Mouse (Mus musculus): ENCODE results near the gene Matk. TPM values are rescaled to one million over a fixed set of nuclear protein-coding genes. Genes with fewer than 3 reads are reported as not detected.
A peak's percentile ranks its signal among the peaks of the same experiment; 100 is the strongest.

Matk gene
- polyA plus RNA-seq, 1 experiment from 2014 or later, result 2.5 TPM

Small RNA genes within 50 kb of the gene (microRNA-seq; reads per million reads assigned to microRNA genes)
- gene Mir3057, result 19.7 reads per million, percentile 37 among the genes with 10 or more reads in this experiment

Other genes starting within 250 kb of the Matk start
- 6.6 and 7.0 TPM in 2 replicates for gene Gng7, start 238.0 kb upstream of the Matk start, polyA plus RNA-seq (2014; fragmentation: Nextera tagmentation; extraction: Ambion mirVana)
- gene Diras1, start 227.3 kb upstream of the Matk start, polyA plus RNA-seq (2014; fragmentation: Nextera tagmentation; extraction: Ambion mirVana), result 3.1 and 3.3 TPM in 2 replicates
- gene Slc39a3, start 215.5 kb upstream of the Matk start, polyA plus RNA-seq (2014; fragmentation: Nextera tagmentation; extraction: Ambion mirVana), result 9.1 and 10.1 TPM in 2 replicates
- 200 and 232 TPM in 2 replicates for gene Sgta, start 192.8 kb upstream of the Matk start, polyA plus RNA-seq (2014; fragmentation: Nextera tagmentation; extraction: Ambion mirVana)
- 44.1 and 51.4 TPM in 2 replicates for gene Thop1, start 182.9 kb upstream of the Matk start, polyA plus RNA-seq (2014; fragmentation: Nextera tagmentation; extraction: Ambion mirVana)
- gene Creb3l3, start 154.1 kb upstream of the Matk start, polyA plus RNA-seq (2014; fragmentation: Nextera tagmentation; extraction: Ambion mirVana), result 0.08 and 0.34 TPM in 2 replicates
- 189 and 210 TPM in 2 replicates for gene Map2k2, start 147.0 kb upstream of the Matk start, polyA plus RNA-seq (2014; fragmentation: Nextera tagmentation; extraction: Ambion mirVana)
- 5.3 and 5.6 TPM in 2 replicates for gene Zbtb7a, start 117.7 kb upstream of the Matk start, polyA plus RNA-seq (2014; fragmentation: Nextera tagmentation; extraction: Ambion mirVana)
- gene Pias4, start 85.0 kb upstream of the Matk start, polyA plus RNA-seq (2014; fragmentation: Nextera tagmentation; extraction: Ambion mirVana), result 42.1 and 46.5 TPM in 2 replicates
- gene Eef2, start 76.3 kb upstream of the Matk start, polyA plus RNA-seq (2014; fragmentation: Nextera tagmentation; extraction: Ambion mirVana), result 398 and 422 TPM in 2 replicates
- 49.7 and 50.6 TPM in 2 replicates for gene Dapk3, start 69.9 kb upstream of the Matk start, polyA plus RNA-seq (2014; fragmentation: Nextera tagmentation; extraction: Ambion mirVana)
- not detected in 2 replicates for gene 4930442H23Rik, start 69.1 kb upstream of the Matk start, polyA plus RNA-seq (2014; fragmentation: Nextera tagmentation; extraction: Ambion mirVana)
- not detected in 2 replicates for gene Nmrk2, start 50.9 kb upstream of the Matk start, polyA plus RNA-seq (2014; fragmentation: Nextera tagmentation; extraction: Ambion mirVana)
- gene Atcay, start 22.1 kb upstream of the Matk start, polyA plus RNA-seq (2014; fragmentation: Nextera tagmentation; extraction: Ambion mirVana), result 21.2 and 22.2 TPM in 2 replicates
- 3.0 and 3.8 TPM in 2 replicates for gene Zfr2, start 19.8 kb upstream of the Matk start, polyA plus RNA-seq (2014; fragmentation: Nextera tagmentation; extraction: Ambion mirVana)
- gene Mrpl54, start 14.0 kb downstream of the Matk start, polyA plus RNA-seq (2014; fragmentation: Nextera tagmentation; extraction: Ambion mirVana), result 198 and 205 TPM in 2 replicates
- gene Apba3, start 14.0 kb downstream of the Matk start, polyA plus RNA-seq (2014; fragmentation: Nextera tagmentation; extraction: Ambion mirVana), result 25.4 and 31.2 TPM in 2 replicates
- 3.9 and 4.0 TPM in 2 replicates for gene Tjp3, start 38.6 kb downstream of the Matk start, polyA plus RNA-seq (2014; fragmentation: Nextera tagmentation; extraction: Ambion mirVana)
- gene Pip5k1c, start 40.0 kb downstream of the Matk start, polyA plus RNA-seq (2014; fragmentation: Nextera tagmentation; extraction: Ambion mirVana), result 42.0 and 46.2 TPM in 2 replicates
- gene Cactin, start 68.2 kb downstream of the Matk start, polyA plus RNA-seq (2014; fragmentation: Nextera tagmentation; extraction: Ambion mirVana), result 31.9 and 36.8 TPM in 2 replicates
- 2.4 and 2.6 TPM in 2 replicates for gene Tbxa2r, start 75.8 kb downstream of the Matk start, polyA plus RNA-seq (2014; fragmentation: Nextera tagmentation; extraction: Ambion mirVana)
- gene Gipc3, start 90.3 kb downstream of the Matk start, polyA plus RNA-seq (2014; fragmentation: Nextera tagmentation; extraction: Ambion mirVana), result 0.04 TPM in 1 of 2 replicates, not detected in the other
- 89.1 and 97.7 TPM in 2 replicates for gene Hmg20b, start 97.5 kb downstream of the Matk start, polyA plus RNA-seq (2014; fragmentation: Nextera tagmentation; extraction: Ambion mirVana)
- 2.8 and 4.4 TPM in 2 replicates for gene Mfsd12, start 104.6 kb downstream of the Matk start, polyA plus RNA-seq (2014; fragmentation: Nextera tagmentation; extraction: Ambion mirVana)
- 0.12 TPM in 1 of 2 replicates, not detected in the other for gene 4930404N11Rik, start 112.9 kb downstream of the Matk start, polyA plus RNA-seq (2014; fragmentation: Nextera tagmentation; extraction: Ambion mirVana)
- 94.3 and 104 TPM in 2 replicates for gene Fzr1, start 125.6 kb downstream of the Matk start, polyA plus RNA-seq (2014; fragmentation: Nextera tagmentation; extraction: Ambion mirVana)
- gene Dohh, start 131.5 kb downstream of the Matk start, polyA plus RNA-seq (2014; fragmentation: Nextera tagmentation; extraction: Ambion mirVana), result 43.3 and 53.7 TPM in 2 replicates
- 2.7 and 2.9 TPM in 2 replicates for gene Gm48551, start 131.5 kb downstream of the Matk start, polyA plus RNA-seq (2014; fragmentation: Nextera tagmentation; extraction: Ambion mirVana)
- gene Gm48552, start 136.1 kb downstream of the Matk start, polyA plus RNA-seq (2014; fragmentation: Nextera tagmentation; extraction: Ambion mirVana), result 0.20 and 0.47 TPM in 2 replicates
- 2.3 and 2.7 TPM in 2 replicates for gene Smim24, start 140.1 kb downstream of the Matk start, polyA plus RNA-seq (2014; fragmentation: Nextera tagmentation; extraction: Ambion mirVana)
- 6.6 and 6.9 TPM in 2 replicates for gene Nfic, start 202.7 kb downstream of the Matk start, polyA plus RNA-seq (2014; fragmentation: Nextera tagmentation; extraction: Ambion mirVana)
- gene Celf5, start 229.8 kb downstream of the Matk start, polyA plus RNA-seq (2014; fragmentation: Nextera tagmentation; extraction: Ambion mirVana), result 10.0 and 13.1 TPM in 2 replicates
- 40.4 and 44.5 TPM in 2 replicates for gene Ncln, start 243.5 kb downstream of the Matk start, polyA plus RNA-seq (2014; fragmentation: Nextera tagmentation; extraction: Ambion mirVana)
- gene S1pr4, start 247.2 kb downstream of the Matk start, polyA plus RNA-seq (2014; fragmentation: Nextera tagmentation; extraction: Ambion mirVana), result 0.37 and 0.43 TPM in 2 replicates

All from midbrain, embryonic 11.5 days (tissue).